Mouse (Mus musculus) stomach, postnatal 0 days (tissue): ENCODE data around the gene Cyb5b. TPM values are rescaled to one million over a fixed set of nuclear protein-coding genes. Genes with fewer than 3 reads are reported as not detected.

Experiments
- ATAC-seq: fragments of 200-750 bp; cut with Nextera tagmentation; 2 replicates; pipeline ENCODE4 v1.8.0; 2017; ENCODE audit not compliant: low FRiP score, low TSS enrichment
- DNase-seq: peaks from one replicate; pipeline ENCODE4 v3.0.0-alpha.2; 2016; ENCODE audit warnings: low spot score
- H3K27ac ChIP-seq: fragments of 300-500 bp; sonication (generic); replicated peaks from 2 replicates; pipeline ENCODE4 v1.5.1; 2014; ENCODE audit warnings: mild to moderate bottlenecking, control low read depth
- H3K27me3 ChIP-seq: fragments of 300-500 bp; sonication (generic); 2 replicates; pipeline ENCODE4 v1.6.1; 2014; ENCODE audit warnings: low read length; ENCODE audit not compliant: control insufficient read depth, insufficient read depth
- H3K36me3 ChIP-seq: fragments of 300-500 bp; sonication (generic); 2 replicates; pipeline ENCODE4 v1.6.1; 2014; ENCODE audit warnings: low read length, mixed read lengths; ENCODE audit not compliant: control insufficient read depth, insufficient read depth
- H3K4me1 ChIP-seq: fragments of 300-500 bp; sonication (generic); replicated peaks from 2 replicates; pipeline ENCODE4 v1.6.1; 2014; ENCODE audit warnings: antibody characterized with exemption; ENCODE audit not compliant: control insufficient read depth, insufficient read depth
- H3K4me2 ChIP-seq: fragments of 300-500 bp; sonication (generic); replicated peaks from 2 replicates; pipeline ENCODE4 v1.6.1; 2014; ENCODE audit warnings: low read depth, mild to moderate bottlenecking, control low read depth, moderate library complexity
- H3K4me3 ChIP-seq: fragments of 300-500 bp; sonication (generic); 2 replicates; pipeline ENCODE4 v1.5.1; 2014; ENCODE audit warnings: low read depth, low read length, control low read depth
- H3K9ac ChIP-seq: fragments of 300-500 bp; sonication (generic); 2 replicates; pipeline ENCODE4 v1.6.1; 2014; ENCODE audit warnings: mild to moderate bottlenecking, low read length, control low read depth, mixed read lengths
- H3K9me3 ChIP-seq: fragments of 300-500 bp; sonication (generic); 2 replicates; pipeline ENCODE4 v1.6.1; 2016; ENCODE audit warnings: low read length; ENCODE audit not compliant: control insufficient read depth
- CTCF ChIP-seq: IDR thresholded peaks from 2 replicates; pipeline ENCODE4 v1.5.1; 2016; ENCODE audit warnings: antibody characterized with exemption, low read depth, mild to moderate bottlenecking, moderate library complexity
- EP300 ChIP-seq: optimal IDR thresholded peaks from 2 replicates; pipeline ENCODE3; 2016; ENCODE audit warnings: antibody characterized with exemption
- WGBS: fragments of 180-500 bp; shearing (Covaris S2); extraction: QIAGEN DNeasy Blood & Tissue Kit; methylation state at CpG from one replicate; pipeline ENCODE4 v1.1.7; 2014; 5-methylcytosine and 5-hydroxymethylcytosine counted together
- polyA plus RNA-seq: library from polyadenylated mRNA; unstranded; fragments of >200 nt; fragmentation: Nextera tagmentation; extraction: Ambion mirVana; gene quantifications from 2 replicates; pipeline ENCODE4 v1.2.1, GENCODE M21; 2015

Cyb5b gene
- polyA plus RNA-seq, 1 experiment from 2014 or later = 52.6 TPM

GRCm38 (mm10) chr8:107110629-107111330, 39.7 kb upstream of the Cyb5b start:
- Histone ChIP-seq H3K36me3 (no peaks in the 10 kb centered on the region), H3K4me2 (no peak overlapping the region), H3K9ac (no peak overlapping the region), H3K27me3 (no peaks in the 10 kb centered on the region), H3K4me3 (no peak overlapping the region), H3K27ac (no peak overlapping the region), H3K4me1 (no peaks in the 10 kb centered on the region), H3K9me3 (no peaks in the 10 kb centered on the region)
- no peak for DNase-seq
- ATAC-seq = no peak
- 67% methylated on average over 9 of the region's 9 CpGs for WGBS
- TF ChIP-seq CTCF (no peak), EP300 (no peak)

GRCm38 (mm10) chr8:107111340-107112105, 38.9 kb upstream of the Cyb5b start:
- no peak overlapping the region for H3K9ac ChIP-seq
- H3K4me2 ChIP-seq = no peak overlapping the region
- DNase-seq (no peak), ATAC-seq (no peak)
- no peak for TF ChIP-seq EP300
- no peak for TF ChIP-seq CTCF
- no peaks in the 10 kb centered on the region for H3K36me3 ChIP-seq
- no peak overlapping the region for H3K4me3 ChIP-seq
- H3K9me3 ChIP-seq = no peaks in the 10 kb centered on the region
- WGBS = 85% methylated on average over 9 of the region's 11 CpGs
- no peaks in the 10 kb centered on the region for H3K27me3 ChIP-seq
- H3K4me1 ChIP-seq = no peaks in the 10 kb centered on the region
- no peak overlapping the region for H3K27ac ChIP-seq

GRCm38 (mm10) chr8:107113209-107113608, 37.2 kb upstream of the Cyb5b start:
- no peaks in the 10 kb centered on the region for H3K9me3 ChIP-seq
- no peak overlapping the region for H3K9ac ChIP-seq
- 61% methylated on average over 4 of the region's 4 CpGs for WGBS
- TF ChIP-seq EP300 (no peak), CTCF (no peak)
- H3K27ac ChIP-seq = no peak overlapping the region
- H3K4me2 ChIP-seq = no peak overlapping the region
- no peaks in the 10 kb centered on the region for H3K4me1 ChIP-seq
- no peaks in the 10 kb centered on the region for H3K27me3 ChIP-seq
- ATAC-seq (no peak), DNase-seq (no peak)
- no peaks in the 10 kb centered on the region for H3K36me3 ChIP-seq
- H3K4me3 ChIP-seq = no peak overlapping the region

GRCm38 (mm10) chr8:107114150-107115007, 36.1 kb upstream of the Cyb5b start:
- Histone ChIP-seq H3K9me3 (no peaks in the 10 kb centered on the region), H3K27ac (peak overlapping the region; percentile 58; the same call in 1 of the 2 replicates), H3K4me3 (no peak overlapping the region), H3K4me1 (no peaks in the 10 kb centered on the region), H3K9ac (peak overlapping the region; percentile 43; the same call in 1 of the 2 replicates), H3K36me3 (no peaks in the 10 kb centered on the region), H3K4me2 (peak overlapping the region; percentile 31; the same call in 1 of the 2 replicates), H3K27me3 (no peaks in the 10 kb centered on the region)
- ATAC-seq (no peak), DNase-seq (peak; percentile 44)
- WGBS = 35% methylated on average over 19 of the region's 19 CpGs
- TF ChIP-seq EP300 = no peak
- TF ChIP-seq CTCF = no peak

GRCm38 (mm10) chr8:107115008-107115320, 35.5 kb upstream of the Cyb5b start:
- 47% methylated on average over 10 of the region's 10 CpGs for WGBS
- DNase-seq (no peak), ATAC-seq (no peak)
- Histone ChIP-seq H3K4me1 (no peaks in the 10 kb centered on the region), H3K4me3 (no peak overlapping the region), H3K9ac (peak overlapping the region; percentile 43; the same call in 1 of the 2 replicates), H3K36me3 (no peaks in the 10 kb centered on the region), H3K27me3 (no peaks in the 10 kb centered on the region), H3K27ac (peak overlapping the region; percentile 58; the same call in 1 of the 2 replicates), H3K9me3 (no peaks in the 10 kb centered on the region), H3K4me2 (peak overlapping the region; percentile 31; the same call in 1 of the 2 replicates)
- TF ChIP-seq CTCF = no peak
- no peak for TF ChIP-seq EP300
